Mouse (Mus musculus): ENCODE measurements at regions not wholly inside any gene's neighbourhood (a gene's known extent, or its start where the extent isn't known, plus 50 kb on each side); places are given as distances from the start of the nearest gene placed in this dataset.
A peak's percentile ranks its signal among the peaks of the same experiment; 100 is the strongest.

DNA sequence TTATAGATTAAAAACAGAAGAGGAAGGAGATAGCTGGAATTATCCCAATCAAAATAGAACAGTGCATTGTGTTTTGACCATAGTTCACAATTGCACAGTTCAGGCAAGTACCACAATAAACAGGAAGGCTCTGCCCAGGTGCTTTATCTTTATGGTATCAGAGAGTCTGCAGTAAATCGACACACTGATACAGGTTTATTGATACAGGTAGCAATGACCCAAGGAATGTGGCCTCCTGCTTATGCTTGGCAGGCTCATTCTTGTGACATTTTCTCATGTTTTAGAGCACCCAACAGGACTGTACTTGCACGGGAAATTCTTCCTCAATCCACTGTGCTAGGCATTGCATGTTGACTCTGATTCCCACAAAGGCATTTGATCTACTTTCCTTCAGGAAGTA lies 259.2 kb upstream of the Lrrc3b start:
- Histone ChIP-seq H3K4me1 (ENCODE audit: control insufficient read depth, insufficient read depth, low read length) (no peaks in the 10 kb centered on the region), H3K27ac (ENCODE audit: low read depth, low read length) (no peak overlapping the region), H3K4me3 (ENCODE audit: low read depth, low read length) (no peak overlapping the region), H3K27me3 (replicated peaks; ENCODE audit: control insufficient read depth, insufficient read depth, low read length) (no peaks in the 10 kb centered on the region), H3K9me3 (replicated peaks; ENCODE audit: control insufficient read depth, low read length) (no peaks in the 10 kb centered on the region), H3K36me3 (ENCODE audit: control insufficient read depth, insufficient read depth, low read length) (no peaks in the 10 kb centered on the region), H3K9ac (ENCODE audit: low read length) (no peak overlapping the region), H3K4me2 (ENCODE audit: low read length) (no peak overlapping the region)
- DNase-seq (ENCODE audit: low spot score) (no peak), ATAC-seq (no peak)
- 83% methylated on average over 2 of the region's 2 CpGs for WGBS

DNA sequence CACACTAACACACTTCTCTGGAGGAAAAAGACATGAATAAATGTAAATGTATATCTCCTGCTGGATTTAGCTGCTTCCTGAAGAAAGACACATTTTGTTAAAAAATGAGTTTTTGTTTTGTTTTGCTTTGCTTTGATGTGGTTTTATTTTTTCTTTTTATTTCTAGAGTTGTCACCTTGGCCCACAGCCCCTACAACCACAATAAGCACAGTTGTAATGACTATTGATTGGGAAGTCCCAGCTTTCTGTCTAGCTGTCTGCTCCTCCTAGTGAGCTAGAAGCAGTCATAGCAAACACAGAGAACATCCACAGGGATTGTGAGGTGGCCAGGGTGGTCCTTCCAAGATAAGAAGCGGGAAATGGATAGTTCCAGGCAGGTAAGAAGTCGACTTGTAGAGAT lies 259.8 kb upstream of the Lrrc3b start:
- ATAC-seq: no peak
- no peaks in the 10 kb centered on the region for H3K4me1 ChIP-seq (ENCODE audit: control insufficient read depth, insufficient read depth, low read length)
- no peak overlapping the region for H3K9ac ChIP-seq (ENCODE audit: low read length)
- WGBS: 84% methylated on average over 2 of the region's 2 CpGs
- no peak overlapping the region for H3K4me2 ChIP-seq (ENCODE audit: low read length)
- no peaks in the 10 kb centered on the region for H3K36me3 ChIP-seq (ENCODE audit: control insufficient read depth, insufficient read depth, low read length)
- DNase-seq (ENCODE audit: low spot score): no peak
- H3K4me3 ChIP-seq (ENCODE audit: low read depth, low read length): no peak overlapping the region
- no peaks in the 10 kb centered on the region for H3K27me3 ChIP-seq (replicated peaks; ENCODE audit: control insufficient read depth, insufficient read depth, low read length)
- no peak overlapping the region for H3K27ac ChIP-seq (ENCODE audit: low read depth, low read length)
- no peaks in the 10 kb centered on the region for H3K9me3 ChIP-seq (replicated peaks; ENCODE audit: control insufficient read depth, low read length)

DNA sequence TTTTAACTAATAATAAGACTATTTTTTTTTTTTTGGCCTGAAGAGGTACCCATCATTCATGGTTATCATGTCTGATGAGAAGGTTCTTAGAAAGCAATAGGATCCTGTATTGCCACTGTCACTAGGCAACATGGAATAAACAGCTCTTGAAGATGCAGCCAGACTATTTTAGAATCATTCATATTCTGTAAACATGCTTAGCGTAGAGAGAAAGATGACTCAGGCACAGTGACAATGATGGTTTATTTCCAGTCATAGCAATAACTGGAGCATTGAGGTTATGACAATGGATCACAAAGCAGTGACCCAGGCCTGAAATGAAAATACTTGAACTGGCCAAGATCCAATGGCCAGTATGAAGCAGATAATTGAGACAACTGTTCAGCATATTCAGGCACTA lies 283.3 kb upstream of the Lrrc3b start:
- no peaks in the 10 kb centered on the region for H3K4me1 ChIP-seq (ENCODE audit: control insufficient read depth, insufficient read depth, low read length)
- ATAC-seq (no peak), DNase-seq (ENCODE audit: low spot score) (peak; percentile 7)
- WGBS: 78% methylated on average over 1 of the region's 1 CpGs
- H3K9me3 ChIP-seq (replicated peaks; ENCODE audit: control insufficient read depth, low read length): no peaks in the 10 kb centered on the region
- H3K27ac ChIP-seq (ENCODE audit: low read depth, low read length): no peak overlapping the region
- no peaks in the 10 kb centered on the region for H3K36me3 ChIP-seq (ENCODE audit: control insufficient read depth, insufficient read depth, low read length)
- H3K27me3 ChIP-seq (replicated peaks; ENCODE audit: control insufficient read depth, insufficient read depth, low read length): no peaks in the 10 kb centered on the region
- H3K4me2 ChIP-seq (ENCODE audit: low read length): no peak overlapping the region
- H3K4me3 ChIP-seq (ENCODE audit: low read depth, low read length): no peak overlapping the region
- no peak overlapping the region for H3K9ac ChIP-seq (ENCODE audit: low read length)

DNA sequence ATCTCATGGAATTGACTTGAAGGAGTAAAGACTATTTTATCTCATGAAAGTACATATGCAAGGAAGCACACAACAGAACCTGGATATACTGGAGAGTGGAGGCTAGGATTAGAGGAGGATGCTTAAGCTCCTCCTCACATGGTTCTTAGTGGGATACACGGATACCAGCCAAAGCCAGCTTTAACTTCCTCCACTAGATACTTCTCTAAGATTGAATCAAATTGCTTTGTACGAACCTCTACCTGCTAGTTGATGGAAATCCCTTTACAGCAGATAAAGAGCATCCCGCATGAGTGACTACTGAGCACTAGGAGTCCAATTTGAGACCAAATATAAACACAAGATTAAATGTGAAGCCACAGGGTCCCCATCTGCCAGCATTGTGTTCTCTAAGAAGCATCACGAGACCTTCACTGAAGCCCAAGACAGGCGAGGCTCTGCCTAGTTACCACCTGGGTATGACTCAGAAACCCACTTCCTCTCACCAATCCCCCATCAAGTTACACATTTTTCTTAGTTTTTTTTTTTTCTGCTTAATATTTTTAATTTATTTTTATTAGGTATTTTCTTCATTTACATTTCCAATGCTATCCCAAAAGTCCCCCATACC lies 307.9 kb upstream of the Lrrc3b start:
- 75% methylated on average over 5 of the region's 5 CpGs for WGBS
- no peaks in the 10 kb centered on the region for H3K27me3 ChIP-seq (replicated peaks; ENCODE audit: control insufficient read depth, insufficient read depth, low read length)
- no peak overlapping the region for H3K27ac ChIP-seq (ENCODE audit: low read depth, low read length)
- no peak overlapping the region for H3K9ac ChIP-seq (ENCODE audit: low read length)
- DNase-seq (ENCODE audit: low spot score) (no peak), ATAC-seq (no peak)
- H3K4me1 ChIP-seq (ENCODE audit: control insufficient read depth, insufficient read depth, low read length): no peaks in the 10 kb centered on the region
- no peaks in the 10 kb centered on the region for H3K36me3 ChIP-seq (ENCODE audit: control insufficient read depth, insufficient read depth, low read length)
- no peaks in the 10 kb centered on the region for H3K9me3 ChIP-seq (replicated peaks; ENCODE audit: control insufficient read depth, low read length)
- no peak overlapping the region for H3K4me2 ChIP-seq (ENCODE audit: low read length)
- no peak overlapping the region for H3K4me3 ChIP-seq (ENCODE audit: low read depth, low read length)

DNA sequence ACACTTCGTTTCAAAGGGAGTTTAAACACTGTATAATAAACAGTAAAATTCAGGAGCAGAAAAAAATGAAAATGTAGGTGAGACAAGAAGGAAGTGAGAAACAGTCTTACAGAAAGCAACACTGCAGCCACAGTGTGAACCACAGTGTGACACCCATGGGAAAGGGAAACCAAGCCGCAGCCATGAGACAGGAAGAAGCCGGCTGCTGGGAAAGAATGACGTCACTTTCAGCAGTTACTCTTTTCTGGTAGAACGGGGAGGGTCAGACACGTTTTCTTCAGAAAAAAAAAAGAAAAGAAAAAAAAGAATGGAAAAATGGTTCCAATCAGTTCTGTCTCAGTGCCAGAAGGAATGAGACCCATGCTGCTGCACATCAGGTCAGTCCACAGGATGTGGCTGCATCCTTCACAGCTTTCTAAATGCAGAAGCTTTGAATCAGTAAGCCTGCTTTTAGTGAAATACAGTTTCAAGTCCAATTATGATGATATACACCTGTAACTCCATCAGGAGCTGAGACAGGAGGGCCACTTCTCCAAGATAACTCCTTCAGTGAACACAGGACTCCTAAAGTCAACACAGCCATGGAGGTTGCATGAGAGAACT lies 331.2 kb upstream of the Lrrc3b start:
- Histone ChIP-seq H3K4me1 (ENCODE audit: control insufficient read depth, insufficient read depth, low read length) (no peaks in the 10 kb centered on the region), H3K4me2 (ENCODE audit: low read length) (no peak overlapping the region), H3K9me3 (replicated peaks; ENCODE audit: control insufficient read depth, low read length) (no peaks in the 10 kb centered on the region), H3K9ac (ENCODE audit: low read length) (no peak overlapping the region), H3K27me3 (replicated peaks; ENCODE audit: control insufficient read depth, insufficient read depth, low read length) (no peaks in the 10 kb centered on the region), H3K4me3 (ENCODE audit: low read depth, low read length) (no peak overlapping the region), H3K27ac (ENCODE audit: low read depth, low read length) (no peak overlapping the region), H3K36me3 (ENCODE audit: control insufficient read depth, insufficient read depth, low read length) (no peaks in the 10 kb centered on the region)
- WGBS: 79% methylated on average over 6 of the region's 6 CpGs
- ATAC-seq (no peak), DNase-seq (ENCODE audit: low spot score) (no peak)

DNA sequence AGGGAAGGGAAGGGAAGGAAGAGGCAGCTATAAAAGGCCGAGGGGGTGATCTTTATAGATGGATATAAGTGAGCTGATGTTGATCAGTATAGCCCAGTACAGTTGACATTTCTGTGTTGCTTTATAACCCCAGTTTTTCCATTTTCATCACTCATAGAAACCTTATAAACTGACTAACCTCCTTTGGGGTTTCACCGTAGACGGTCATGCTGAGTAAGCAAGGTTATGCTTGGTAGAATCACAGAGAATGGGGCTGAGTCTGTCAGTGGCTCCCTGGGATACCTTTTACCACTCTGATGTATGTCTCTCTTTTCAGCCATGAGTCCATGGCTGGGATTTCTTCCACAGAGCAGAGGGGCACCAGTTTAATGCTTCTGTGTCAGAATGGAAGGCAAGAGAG lies 345.9 kb upstream of the Lrrc3b start:
- H3K27ac ChIP-seq (ENCODE audit: low read depth, low read length): peak overlapping the region; percentile 71
- peaks cover 4% of the 10 kb centered on the region; the same call in 1 of the 2 replicates for H3K4me1 ChIP-seq (ENCODE audit: control insufficient read depth, insufficient read depth, low read length)
- no peak overlapping the region for H3K4me3 ChIP-seq (ENCODE audit: low read depth, low read length)
- no peaks in the 10 kb centered on the region for H3K27me3 ChIP-seq (replicated peaks; ENCODE audit: control insufficient read depth, insufficient read depth, low read length)
- H3K36me3 ChIP-seq (ENCODE audit: control insufficient read depth, insufficient read depth, low read length): no peaks in the 10 kb centered on the region
- WGBS: 63% methylated on average over 3 of the region's 3 CpGs
- no peak overlapping the region for H3K4me2 ChIP-seq (ENCODE audit: low read length)
- DNase-seq (ENCODE audit: low spot score) (no peak), ATAC-seq (peak; percentile 60)
- no peak overlapping the region for H3K9ac ChIP-seq (ENCODE audit: low read length)
- no peaks in the 10 kb centered on the region for H3K9me3 ChIP-seq (replicated peaks; ENCODE audit: control insufficient read depth, low read length)

DNA sequence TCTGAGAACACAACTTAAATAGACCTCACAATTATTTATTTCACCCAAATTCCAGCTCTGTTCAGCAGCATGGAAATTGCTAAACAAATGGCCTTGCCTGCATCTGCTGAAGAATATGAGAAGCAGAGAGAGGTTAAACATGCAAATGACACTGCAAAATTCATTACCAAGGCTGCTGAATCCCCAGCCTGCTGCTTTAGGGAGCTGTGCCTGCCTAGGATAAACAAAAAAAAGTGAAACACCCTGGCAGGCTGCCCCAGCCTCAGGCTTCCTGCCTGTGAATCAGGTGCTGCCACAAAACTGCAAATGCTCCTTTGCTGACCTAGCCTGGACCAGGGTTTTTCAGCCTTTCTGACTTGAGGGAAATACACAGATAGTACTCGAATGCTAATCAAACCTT lies 346.4 kb upstream of the Lrrc3b start:
- Histone ChIP-seq H3K4me2 (ENCODE audit: low read length) (no peak overlapping the region), H3K4me3 (ENCODE audit: low read depth, low read length) (no peak overlapping the region), H3K9ac (ENCODE audit: low read length) (no peak overlapping the region), H3K4me1 (ENCODE audit: control insufficient read depth, insufficient read depth, low read length) (peaks cover 4% of the 10 kb centered on the region; the same call in 1 of the 2 replicates), H3K9me3 (replicated peaks; ENCODE audit: control insufficient read depth, low read length) (no peaks in the 10 kb centered on the region), H3K27ac (ENCODE audit: low read depth, low read length) (peak overlapping the region; percentile 28; the same call in 1 of the 2 replicates), H3K36me3 (ENCODE audit: control insufficient read depth, insufficient read depth, low read length) (no peaks in the 10 kb centered on the region), H3K27me3 (replicated peaks; ENCODE audit: control insufficient read depth, insufficient read depth, low read length) (no peaks in the 10 kb centered on the region)
- ATAC-seq (peak; percentile 88), DNase-seq (ENCODE audit: low spot score) (peak; percentile 80)
- WGBS: 68% methylated on average over 1 of the region's 1 CpGs

DNA sequence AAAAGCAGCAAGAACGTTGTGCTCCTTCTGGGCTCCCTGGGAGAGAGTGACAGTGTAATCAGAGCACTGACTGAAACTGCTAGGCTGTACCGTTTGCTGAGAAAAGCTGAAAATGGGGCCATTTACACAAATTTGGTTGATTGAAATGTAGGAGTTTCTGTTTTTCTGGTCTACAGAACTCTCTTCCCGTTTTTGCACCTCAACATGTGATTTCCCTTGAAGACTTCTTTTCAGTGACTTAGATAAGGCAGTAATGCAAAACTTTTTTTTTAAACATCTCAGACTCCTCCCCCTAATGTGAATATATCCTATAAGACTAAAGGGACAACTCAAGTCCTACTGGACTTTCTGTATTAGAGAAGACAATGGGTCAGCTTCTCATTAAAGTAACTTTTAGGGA lies 356.9 kb upstream of the Lrrc3b start:
- H3K36me3 ChIP-seq (ENCODE audit: control insufficient read depth, insufficient read depth, low read length): no peaks in the 10 kb centered on the region
- H3K4me1 ChIP-seq (ENCODE audit: control insufficient read depth, insufficient read depth, low read length): no peaks in the 10 kb centered on the region
- ATAC-seq (no peak), DNase-seq (ENCODE audit: low spot score) (no peak)
- no peaks in the 10 kb centered on the region for H3K27me3 ChIP-seq (replicated peaks; ENCODE audit: control insufficient read depth, insufficient read depth, low read length)
- no peak overlapping the region for H3K4me3 ChIP-seq (ENCODE audit: low read depth, low read length)
- H3K27ac ChIP-seq (ENCODE audit: low read depth, low read length): no peak overlapping the region
- H3K4me2 ChIP-seq (ENCODE audit: low read length): no peak overlapping the region
- WGBS: 73% methylated on average over 3 of the region's 3 CpGs
- no peak overlapping the region for H3K9ac ChIP-seq (ENCODE audit: low read length)
- H3K9me3 ChIP-seq (replicated peaks; ENCODE audit: control insufficient read depth, low read length): no peaks in the 10 kb centered on the region

DNA sequence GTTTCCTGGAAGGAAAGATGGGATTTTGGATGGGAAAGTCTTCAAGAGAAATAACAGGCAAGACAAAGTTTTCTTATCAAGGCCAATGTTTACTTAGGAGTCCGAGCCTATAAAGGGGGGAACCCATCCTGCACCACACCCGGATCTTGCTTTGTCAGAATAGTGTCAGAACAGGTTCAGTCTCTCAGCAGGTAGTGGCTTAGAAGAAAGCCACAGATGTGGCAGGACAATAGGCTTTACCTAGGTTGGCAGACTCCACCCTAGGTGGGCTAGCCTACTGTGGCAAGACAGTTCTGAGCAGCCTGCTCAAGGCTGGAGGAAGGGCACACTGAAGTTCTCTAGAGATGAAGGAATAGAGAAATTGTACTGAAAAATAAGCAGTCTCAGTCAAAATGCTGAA lies 358.2 kb upstream of the Lrrc3b start:
- no peak overlapping the region for H3K27ac ChIP-seq (ENCODE audit: low read depth, low read length)
- no peaks in the 10 kb centered on the region for H3K36me3 ChIP-seq (ENCODE audit: control insufficient read depth, insufficient read depth, low read length)
- ATAC-seq (no peak), DNase-seq (ENCODE audit: low spot score) (no peak)
- H3K27me3 ChIP-seq (replicated peaks; ENCODE audit: control insufficient read depth, insufficient read depth, low read length): no peaks in the 10 kb centered on the region
- H3K9me3 ChIP-seq (replicated peaks; ENCODE audit: control insufficient read depth, low read length): no peaks in the 10 kb centered on the region
- no peak overlapping the region for H3K4me3 ChIP-seq (ENCODE audit: low read depth, low read length)
- 47% methylated on average over 2 of the region's 2 CpGs for WGBS
- no peak overlapping the region for H3K9ac ChIP-seq (ENCODE audit: low read length)
- no peak overlapping the region for H3K4me2 ChIP-seq (ENCODE audit: low read length)
- no peaks in the 10 kb centered on the region for H3K4me1 ChIP-seq (ENCODE audit: control insufficient read depth, insufficient read depth, low read length)

Measured in forebrain, embryonic 14.5 days (tissue).